Mouse (Mus musculus): ENCODE measurements around the gene Clcn5. TPM values are rescaled to one million over a fixed set of nuclear protein-coding genes. Genes with fewer than 3 reads are reported as not detected.

Gene Clcn5
- total and polyA plus RNA-seq, 3 experiments, result 0.68 to 3.7 (median 2.9) TPM

DNA sequence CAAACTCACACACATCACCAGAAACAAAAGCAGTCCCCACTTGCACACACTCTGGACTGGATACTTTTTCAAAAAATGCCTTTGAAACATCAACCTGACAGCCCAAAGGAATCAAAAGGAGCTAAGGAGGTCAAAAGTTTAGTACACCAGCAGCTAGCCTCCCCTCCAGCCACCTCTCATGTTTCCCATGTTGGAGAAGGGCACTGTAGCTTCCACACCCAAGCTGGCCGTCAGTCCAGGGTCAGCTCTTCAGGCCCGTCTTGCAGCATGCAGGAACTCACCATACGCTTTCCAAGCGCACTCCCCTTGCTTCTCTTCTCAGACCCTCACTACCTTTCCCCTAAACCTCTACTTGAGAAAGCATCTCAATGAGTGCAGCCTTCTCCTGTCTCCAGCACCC, 4.5 kb downstream of the Clcn5 start:
- no peak overlapping the region for H3K27ac ChIP-seq
- H3K4me1 ChIP-seq (ENCODE audit: control insufficient read depth, insufficient read depth, low read length), result no peaks in the 10 kb centered on the region
- H3K27me3 ChIP-seq (ENCODE audit: control insufficient read depth, insufficient read depth, low read length), result no peaks in the 10 kb centered on the region
- 73% methylated on average over 4 of the region's 4 CpGs for WGBS
- no peak overlapping the region for H3K9ac ChIP-seq (ENCODE audit: low read depth, low read length)
- no peak overlapping the region for H3K4me3 ChIP-seq
- no peaks in the 10 kb centered on the region for H3K79me2 ChIP-seq (replicated peaks; ENCODE audit: control insufficient read depth, insufficient read depth, low read length)
- no peak for TF ChIP-seq POLR2A (IDR thresholded peaks at IDR 0.05; ENCODE audit: insufficient read depth, low read depth, low read length)
- TF ChIP-seq EP300 (IDR thresholded peaks at IDR 0.05; ENCODE audit: insufficient read depth, low read depth, low read length), result no peak
- no peak for TF ChIP-seq CTCF (IDR thresholded peaks at IDR 0.05)
- intact Hi-C loops (cut with DNase I), result loop anchor here (10.0 kb wide), 1 partner anchor 130 kb away; no protein-coding TSS in a partner anchor
- no peaks in the 10 kb centered on the region for H3K36me3 ChIP-seq (ENCODE audit: control insufficient read depth, insufficient read depth, low read length)
- no peak for DNase-seq

DNA sequence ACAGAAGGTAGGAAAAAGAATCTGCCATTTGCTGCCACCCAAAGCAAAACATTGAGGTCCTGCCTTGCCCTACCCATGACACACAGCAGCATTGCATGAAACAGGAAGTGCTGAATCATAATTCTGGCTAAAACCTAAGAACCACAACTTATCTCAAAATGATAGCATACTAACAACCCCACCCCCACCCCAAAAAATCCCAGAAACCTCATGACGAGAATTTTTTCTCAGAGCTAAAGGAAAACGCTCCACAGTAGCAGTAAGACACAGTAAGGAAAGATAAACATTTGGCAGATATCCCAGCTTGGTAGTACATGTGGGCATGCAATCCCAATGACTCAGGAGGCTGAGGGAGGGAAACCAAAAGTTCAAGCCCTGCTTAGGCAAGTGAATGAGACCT, 10.9 kb downstream of the Clcn5 start:
- DNase-seq, result no peak
- H3K4me1 ChIP-seq (ENCODE audit: control insufficient read depth, insufficient read depth, low read length), result no peaks in the 10 kb centered on the region
- H3K9ac ChIP-seq (ENCODE audit: low read depth, low read length), result no peak overlapping the region
- H3K27ac ChIP-seq, result no peak overlapping the region
- intact Hi-C loops (cut with DNase I), result no loop called here
- H3K27me3 ChIP-seq (ENCODE audit: control insufficient read depth, insufficient read depth, low read length), result no peaks in the 10 kb centered on the region
- WGBS, result 37% methylated on average over 2 of the region's 2 CpGs
- H3K36me3 ChIP-seq (ENCODE audit: control insufficient read depth, insufficient read depth, low read length), result no peaks in the 10 kb centered on the region
- no peaks in the 10 kb centered on the region for H3K79me2 ChIP-seq (replicated peaks; ENCODE audit: control insufficient read depth, insufficient read depth, low read length)
- no peak overlapping the region for H3K4me3 ChIP-seq
- no peak for TF ChIP-seq POLR2A (IDR thresholded peaks at IDR 0.05; ENCODE audit: insufficient read depth, low read depth, low read length)

DNA sequence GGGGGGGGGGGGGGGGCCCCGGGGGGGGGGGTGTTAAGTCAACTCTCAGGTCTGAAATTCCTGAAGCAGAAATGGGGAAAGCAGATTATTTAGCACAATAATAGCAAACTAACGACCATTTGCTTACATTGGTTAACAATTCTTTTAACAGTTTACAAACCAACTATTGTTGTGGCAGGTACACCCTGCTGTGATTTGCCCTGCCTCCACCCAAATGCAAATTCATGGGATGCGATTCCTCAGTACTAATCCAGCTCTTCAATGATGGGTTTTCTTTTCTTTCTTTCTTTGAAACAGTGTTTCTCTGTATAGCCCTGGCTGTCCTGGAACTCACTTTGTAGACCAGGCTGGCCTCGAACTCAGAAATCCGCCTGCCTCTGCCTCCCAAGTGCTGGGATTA, 12.3 kb downstream of the Clcn5 start:
- no peaks in the 10 kb centered on the region for H3K36me3 ChIP-seq (ENCODE audit: control insufficient read depth, insufficient read depth, low read length)
- H3K27ac ChIP-seq, result no peak overlapping the region
- TF ChIP-seq CTCF (IDR thresholded peaks at IDR 0.05), result no peak
- no peak for TF ChIP-seq EP300 (IDR thresholded peaks at IDR 0.05; ENCODE audit: insufficient read depth, low read depth, low read length)
- TF ChIP-seq POLR2A (IDR thresholded peaks at IDR 0.05; ENCODE audit: insufficient read depth, low read depth, low read length), result no peak
- H3K4me1 ChIP-seq (ENCODE audit: control insufficient read depth, insufficient read depth, low read length), result no peaks in the 10 kb centered on the region
- intact Hi-C loops (cut with DNase I), result no loop called here
- no peaks in the 10 kb centered on the region for H3K79me2 ChIP-seq (replicated peaks; ENCODE audit: control insufficient read depth, insufficient read depth, low read length)
- no peak overlapping the region for H3K9ac ChIP-seq (ENCODE audit: low read depth, low read length)
- 69% methylated on average over 4 of the region's 5 CpGs for WGBS
- no peaks in the 10 kb centered on the region for H3K27me3 ChIP-seq (ENCODE audit: control insufficient read depth, insufficient read depth, low read length)
- no peak overlapping the region for H3K4me3 ChIP-seq
- DNase-seq, result no peak

DNA sequence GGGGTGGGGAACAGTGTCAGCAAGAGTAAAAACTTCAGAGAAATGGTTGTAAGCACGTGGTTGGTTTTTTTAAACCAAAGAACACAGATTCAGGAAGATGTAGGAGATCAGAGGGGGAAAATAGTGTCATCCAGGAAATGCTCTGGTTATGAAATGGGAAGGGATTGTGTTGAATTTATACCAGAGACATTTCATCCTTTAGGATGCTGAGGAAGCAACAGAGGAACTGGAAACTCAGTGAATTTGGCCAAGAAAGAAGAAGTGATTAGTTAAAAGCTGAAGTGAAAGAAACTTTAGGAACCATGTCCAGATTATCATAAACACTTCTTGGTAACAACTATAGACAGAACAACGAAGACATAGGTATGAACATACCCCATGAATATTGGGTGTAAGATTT, 26.2 kb downstream of the Clcn5 start:
- Histone ChIP-seq H3K36me3 (ENCODE audit: control insufficient read depth, insufficient read depth, low read length) (no peaks in the 10 kb centered on the region), H3K27ac (no peak overlapping the region), H3K27me3 (ENCODE audit: control insufficient read depth, insufficient read depth, low read length) (no peaks in the 10 kb centered on the region), H3K4me1 (ENCODE audit: control insufficient read depth, insufficient read depth, low read length) (no peaks in the 10 kb centered on the region), H3K9ac (ENCODE audit: low read depth, low read length) (no peak overlapping the region), H3K4me3 (no peak overlapping the region), H3K79me2 (replicated peaks; ENCODE audit: control insufficient read depth, insufficient read depth, low read length) (no peaks in the 10 kb centered on the region)
- 56% methylated on average over 2 of the region's 2 CpGs for WGBS
- TF ChIP-seq CTCF (IDR thresholded peaks at IDR 0.05) (no peak), EP300 (IDR thresholded peaks at IDR 0.05; ENCODE audit: insufficient read depth, low read depth, low read length) (no peak), POLR2A (IDR thresholded peaks at IDR 0.05; ENCODE audit: insufficient read depth, low read depth, low read length) (no peak)
- no peak for DNase-seq
- intact Hi-C loops (cut with DNase I), result no loop called here

DNA sequence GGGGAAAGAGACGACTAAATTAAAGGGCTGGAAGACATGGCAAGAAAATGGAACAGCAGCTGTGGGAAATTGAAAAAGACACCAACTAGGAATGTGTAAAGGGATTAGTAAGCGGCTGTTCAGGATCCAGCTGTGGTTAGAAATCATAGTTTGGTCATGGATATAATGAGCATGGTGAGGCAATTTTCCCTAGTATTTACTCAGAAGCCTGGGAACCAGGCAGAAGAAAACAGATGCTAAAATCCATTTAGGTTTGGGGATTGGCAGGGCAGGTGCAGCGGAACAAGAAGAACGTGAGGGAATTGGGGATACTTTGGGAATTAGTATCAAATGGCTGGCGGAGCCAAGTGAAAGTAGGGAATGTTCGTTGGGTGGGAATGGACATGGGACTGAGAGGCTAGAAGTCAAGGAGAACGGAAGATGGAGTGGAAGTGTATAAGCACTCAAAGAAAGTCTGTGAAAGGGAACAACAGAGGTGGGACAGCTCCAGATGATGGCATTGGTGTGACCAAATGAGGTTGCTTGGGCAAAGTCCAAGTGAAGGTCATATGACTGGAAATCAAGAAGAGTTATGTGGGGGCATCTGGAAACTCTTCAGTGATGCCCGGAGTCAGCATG, 26.9 kb downstream of the Clcn5 start:
- 93% methylated on average over 8 of the region's 8 CpGs for WGBS
- Histone ChIP-seq H3K27ac (no peak overlapping the region), H3K36me3 (ENCODE audit: control insufficient read depth, insufficient read depth, low read length) (no peaks in the 10 kb centered on the region), H3K4me3 (no peak overlapping the region), H3K27me3 (ENCODE audit: control insufficient read depth, insufficient read depth, low read length) (no peaks in the 10 kb centered on the region), H3K79me2 (replicated peaks; ENCODE audit: control insufficient read depth, insufficient read depth, low read length) (no peaks in the 10 kb centered on the region), H3K4me1 (ENCODE audit: control insufficient read depth, insufficient read depth, low read length) (no peaks in the 10 kb centered on the region), H3K9ac (ENCODE audit: low read depth, low read length) (no peak overlapping the region)
- no peak for TF ChIP-seq EP300 (IDR thresholded peaks at IDR 0.05; ENCODE audit: insufficient read depth, low read depth, low read length)
- TF ChIP-seq POLR2A (IDR thresholded peaks at IDR 0.05; ENCODE audit: insufficient read depth, low read depth, low read length), result no peak
- TF ChIP-seq CTCF (IDR thresholded peaks at IDR 0.05), result no peak
- intact Hi-C loops (cut with DNase I), result no loop called here
- no peak for DNase-seq

DNA sequence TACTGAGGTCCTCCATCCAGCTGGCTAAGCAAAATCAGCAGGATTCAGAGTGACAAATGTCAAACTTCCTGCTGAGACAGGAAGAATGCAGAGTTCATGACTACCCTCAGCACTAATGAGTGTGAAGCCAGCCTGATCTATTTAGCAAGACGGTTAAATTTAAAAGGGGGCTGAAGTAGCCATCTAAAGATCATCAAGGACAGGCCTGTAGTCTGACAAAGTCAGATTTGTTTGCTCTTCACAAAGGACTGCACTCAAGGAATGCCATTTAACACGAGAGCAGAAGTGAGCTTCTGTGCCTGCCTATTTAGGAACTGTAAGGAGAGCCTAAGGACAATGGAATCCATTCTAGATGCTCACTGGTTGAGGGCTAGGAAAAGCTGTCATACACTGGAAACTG, 30.2 kb downstream of the Clcn5 start:
- H3K9ac ChIP-seq (ENCODE audit: low read depth, low read length), result no peak overlapping the region
- no peak for TF ChIP-seq EP300 (IDR thresholded peaks at IDR 0.05; ENCODE audit: insufficient read depth, low read depth, low read length)
- no peak for TF ChIP-seq POLR2A (IDR thresholded peaks at IDR 0.05; ENCODE audit: insufficient read depth, low read depth, low read length)
- TF ChIP-seq CTCF (IDR thresholded peaks at IDR 0.05), result no peak
- H3K27me3 ChIP-seq (ENCODE audit: control insufficient read depth, insufficient read depth, low read length), result no peaks in the 10 kb centered on the region
- intact Hi-C loops (cut with DNase I), result no loop called here
- no peak overlapping the region for H3K4me3 ChIP-seq
- H3K36me3 ChIP-seq (ENCODE audit: control insufficient read depth, insufficient read depth, low read length), result no peaks in the 10 kb centered on the region
- no peak overlapping the region for H3K27ac ChIP-seq
- H3K4me1 ChIP-seq (ENCODE audit: control insufficient read depth, insufficient read depth, low read length), result no peaks in the 10 kb centered on the region
- WGBS, result 23% methylated on average over 2 of the region's 2 CpGs
- H3K79me2 ChIP-seq (replicated peaks; ENCODE audit: control insufficient read depth, insufficient read depth, low read length), result no peaks in the 10 kb centered on the region
- no peak for DNase-seq
